Mouse (Mus musculus) CD8-positive naive resting alpha-beta T cell, adult 2 months (primary cell): ENCODE measurements around the gene Alk.
"Not testable (repeated sequence)": the region's sequence is repeated elsewhere in the genome, so short reads cannot be mapped to it uniquely, and the experiment has no call there.

Source experiments
- DNase-seq, 2 experiments: peaks; one replicate each; pipeline ENCODE4 v3.0.0; 2022; ENCODE audit warnings: low read depth in 2 of 2, low spot score in 2 of 2

The Alk gene

GRCm38 (mm10) chr17:72528481-72528880 is 75.9 kb downstream of the Alk start:
- no peak for DNase-seq

- DNase-seq = no peak
Observed at GRCm38 (mm10) chr17:72527481-72527880, 76.9 kb downstream of the Alk start.

- no peak for DNase-seq
Observed at GRCm38 (mm10) chr17:72526356-72526755, 78.1 kb downstream of the Alk start.

- DNase-seq = no peak
Observed at GRCm38 (mm10) chr17:72524839-72525238, 79.6 kb downstream of the Alk start.

- no peak for DNase-seq
Observed at GRCm38 (mm10) chr17:72523006-72523405, 81.4 kb downstream of the Alk start.

GRCm38 (mm10) chr17:72522381-72522780 is 82.0 kb downstream of the Alk start:
- DNase-seq = no peak

GRCm38 (mm10) chr17:72521353-72521752 is 83.1 kb downstream of the Alk start:
- DNase-seq = no peak

- DNase-seq = no peak
Observed at GRCm38 (mm10) chr17:72510746-72511145, 93.7 kb downstream of the Alk start.

GRCm38 (mm10) chr17:72508678-72509394 is 95.6 kb downstream of the Alk start:
- DNase-seq = no peak

- no peak for DNase-seq
Observed at GRCm38 (mm10) chr17:72505213-72505612, 99.2 kb downstream of the Alk start.

GRCm38 (mm10) chr17:72504581-72504980 is 99.8 kb downstream of the Alk start:
- DNase-seq = no peak

- DNase-seq = no peak
Observed at GRCm38 (mm10) chr17:72495395-72495794, 109.0 kb downstream of the Alk start.

- no peak for DNase-seq
Observed at GRCm38 (mm10) chr17:72485623-72486022, 118.8 kb downstream of the Alk start.

GRCm38 (mm10) chr17:72479260-72479659 is 125.2 kb downstream of the Alk start:
- not testable (repeated sequence) for DNase-seq

GRCm38 (mm10) chr17:72477889-72478405 is 126.5 kb downstream of the Alk start:
- DNase-seq = no peak

GRCm38 (mm10) chr17:72476956-72477355 is 127.5 kb downstream of the Alk start:
- no peak for DNase-seq

- no peak for DNase-seq
Observed at GRCm38 (mm10) chr17:72474166-72474565, 130.3 kb downstream of the Alk start.

- no peak for DNase-seq
Observed at GRCm38 (mm10) chr17:72448477-72448876, 155.9 kb downstream of the Alk start.

GRCm38 (mm10) chr17:72445204-72446177 is 158.9 kb downstream of the Alk start:
- no peak for DNase-seq

GRCm38 (mm10) chr17:72417451-72417850 is 187.0 kb downstream of the Alk start:
- DNase-seq = no peak

GRCm38 (mm10) chr17:72414676-72415075 is 189.8 kb downstream of the Alk start:
- DNase-seq = no peak

GRCm38 (mm10) chr17:72404813-72405212 is 199.6 kb downstream of the Alk start:
- no peak for DNase-seq
